Mouse (Mus musculus): ENCODE measurements around the gene Mr1. TPM values are rescaled to one million over a fixed set of nuclear protein-coding genes. Genes with fewer than 3 reads are reported as not detected.

The Mr1 gene
- polyA plus RNA-seq, 1 experiment: 1.2 TPM

GRCm38 (mm10) chr1:155088847-155089603 is 57.6 kb downstream of the Mr1 start:
- no peak overlapping the region for H3K4me3 ChIP-seq (ENCODE audit: control insufficient read depth, low read depth, low read length)
- H3K27me3 ChIP-seq (ENCODE audit: control insufficient read depth, insufficient read depth, low read length): no peaks in the 10 kb centered on the region
- no peak overlapping the region for H3K27ac ChIP-seq (ENCODE audit: control insufficient read depth, insufficient read depth, low read depth, low read length)
- TF ChIP-seq CTCF (IDR thresholded peaks at IDR 0.05; ENCODE audit: control insufficient read depth, insufficient read depth, insufficient replicate concordance, low read depth, low read length): no peak
- no peaks in the 10 kb centered on the region for H3K36me3 ChIP-seq (ENCODE audit: control insufficient read depth, insufficient read depth, low read length)
- H3K4me1 ChIP-seq (ENCODE audit: control insufficient read depth, insufficient read depth, low read length): peaks cover 16% of the 10 kb centered on the region

- no peak for TF ChIP-seq POLR2A (IDR thresholded peaks at IDR 0.05; ENCODE audit: control insufficient read depth, low read depth, low read length)
- TF ChIP-seq CTCF (IDR thresholded peaks at IDR 0.05; ENCODE audit: control insufficient read depth, insufficient read depth, insufficient replicate concordance, low read depth, low read length): no peak
- Histone ChIP-seq H3K27me3 (ENCODE audit: control insufficient read depth, insufficient read depth, low read length) (no peaks in the 10 kb centered on the region), H3K4me3 (ENCODE audit: control insufficient read depth, low read depth, low read length) (no peak overlapping the region), H3K27ac (ENCODE audit: control insufficient read depth, insufficient read depth, low read depth, low read length) (no peak overlapping the region), H3K4me1 (ENCODE audit: control insufficient read depth, insufficient read depth, low read length) (peaks cover 21% of the 10 kb centered on the region), H3K36me3 (ENCODE audit: control insufficient read depth, insufficient read depth, low read length) (no peaks in the 10 kb centered on the region)
These were observed 58.6 kb downstream of the Mr1 start for GRCm38 (mm10) chr1:155088046-155088445.

GRCm38 (mm10) chr1:155086893-155087292 is 59.7 kb downstream of the Mr1 start:
- TF ChIP-seq POLR2A (IDR thresholded peaks at IDR 0.05; ENCODE audit: control insufficient read depth, low read depth, low read length): no peak
- TF ChIP-seq CTCF (IDR thresholded peaks at IDR 0.05; ENCODE audit: control insufficient read depth, insufficient read depth, insufficient replicate concordance, low read depth, low read length): no peak
- Histone ChIP-seq H3K4me1 (ENCODE audit: control insufficient read depth, insufficient read depth, low read length) (peaks cover 27% of the 10 kb centered on the region), H3K27ac (ENCODE audit: control insufficient read depth, insufficient read depth, low read depth, low read length) (no peak overlapping the region)

GRCm38 (mm10) chr1:155086416-155086815 is 60.2 kb downstream of the Mr1 start:
- Histone ChIP-seq H3K4me1 (ENCODE audit: control insufficient read depth, insufficient read depth, low read length) (peaks cover 22% of the 10 kb centered on the region), H3K36me3 (ENCODE audit: control insufficient read depth, insufficient read depth, low read length) (no peaks in the 10 kb centered on the region), H3K27me3 (ENCODE audit: control insufficient read depth, insufficient read depth, low read length) (no peaks in the 10 kb centered on the region), H3K4me3 (ENCODE audit: control insufficient read depth, low read depth, low read length) (no peak overlapping the region), H3K27ac (ENCODE audit: control insufficient read depth, insufficient read depth, low read depth, low read length) (no peak overlapping the region)
- TF ChIP-seq POLR2A (IDR thresholded peaks at IDR 0.05; ENCODE audit: control insufficient read depth, low read depth, low read length): no peak
- TF ChIP-seq CTCF (IDR thresholded peaks at IDR 0.05; ENCODE audit: control insufficient read depth, insufficient read depth, insufficient replicate concordance, low read depth, low read length): no peak

More at GRCm38 (mm10) chr1:155086893-155087292, 59.7 kb downstream of the Mr1 start:
- H3K27me3 ChIP-seq (ENCODE audit: control insufficient read depth, insufficient read depth, low read length): no peaks in the 10 kb centered on the region
- no peaks in the 10 kb centered on the region for H3K36me3 ChIP-seq (ENCODE audit: control insufficient read depth, insufficient read depth, low read length)
- H3K4me3 ChIP-seq (ENCODE audit: control insufficient read depth, low read depth, low read length): no peak overlapping the region

GRCm38 (mm10) chr1:155084839-155085238 is 61.8 kb downstream of the Mr1 start:
- Histone ChIP-seq H3K27ac (ENCODE audit: control insufficient read depth, insufficient read depth, low read depth, low read length) (no peak overlapping the region), H3K4me3 (ENCODE audit: control insufficient read depth, low read depth, low read length) (no peak overlapping the region), H3K27me3 (ENCODE audit: control insufficient read depth, insufficient read depth, low read length) (no peaks in the 10 kb centered on the region), H3K36me3 (ENCODE audit: control insufficient read depth, insufficient read depth, low read length) (no peaks in the 10 kb centered on the region), H3K4me1 (ENCODE audit: control insufficient read depth, insufficient read depth, low read length) (peaks cover 22% of the 10 kb centered on the region)
- TF ChIP-seq CTCF (IDR thresholded peaks at IDR 0.05; ENCODE audit: control insufficient read depth, insufficient read depth, insufficient replicate concordance, low read depth, low read length) (no peak), POLR2A (IDR thresholded peaks at IDR 0.05; ENCODE audit: control insufficient read depth, low read depth, low read length) (no peak)

GRCm38 (mm10) chr1:155083271-155084265 is 63.0 kb downstream of the Mr1 start:
- peak overlapping the region; percentile 93 for H3K4me3 ChIP-seq (ENCODE audit: control insufficient read depth, low read depth, low read length)
- peak overlapping the region; percentile 80 for H3K27ac ChIP-seq (ENCODE audit: control insufficient read depth, insufficient read depth, low read depth, low read length)
- TF ChIP-seq CTCF (IDR thresholded peaks at IDR 0.05; ENCODE audit: control insufficient read depth, insufficient read depth, insufficient replicate concordance, low read depth, low read length) (no peak), POLR2A (IDR thresholded peaks at IDR 0.05; ENCODE audit: control insufficient read depth, low read depth, low read length) (no peak)
- H3K4me1 ChIP-seq (ENCODE audit: control insufficient read depth, insufficient read depth, low read length): peaks cover 22% of the 10 kb centered on the region
- H3K27me3 ChIP-seq (ENCODE audit: control insufficient read depth, insufficient read depth, low read length): no peaks in the 10 kb centered on the region
- H3K36me3 ChIP-seq (ENCODE audit: control insufficient read depth, insufficient read depth, low read length): no peaks in the 10 kb centered on the region

GRCm38 (mm10) chr1:155082965-155083268 is 63.7 kb downstream of the Mr1 start:
- no peaks in the 10 kb centered on the region for H3K36me3 ChIP-seq (ENCODE audit: control insufficient read depth, insufficient read depth, low read length)
- peak overlapping the region; percentile 87 for H3K4me3 ChIP-seq (ENCODE audit: control insufficient read depth, low read depth, low read length)
- peak overlapping the region; percentile 80 for H3K27ac ChIP-seq (ENCODE audit: control insufficient read depth, insufficient read depth, low read depth, low read length)
- peaks cover 22% of the 10 kb centered on the region for H3K4me1 ChIP-seq (ENCODE audit: control insufficient read depth, insufficient read depth, low read length)
- no peaks in the 10 kb centered on the region for H3K27me3 ChIP-seq (ENCODE audit: control insufficient read depth, insufficient read depth, low read length)
- TF ChIP-seq POLR2A (IDR thresholded peaks at IDR 0.05; ENCODE audit: control insufficient read depth, low read depth, low read length) (no peak), CTCF (IDR thresholded peaks at IDR 0.05; ENCODE audit: control insufficient read depth, insufficient read depth, insufficient replicate concordance, low read depth, low read length) (no peak)
